ENCODE assay signal across 30 mouse cellular contexts in genomic region chr6:112492656-112493055, GRCm38 (mm10). TPM values are rescaled to one million over a fixed set of nuclear protein-coding genes. Genes with fewer than 3 reads are reported as not detected.
"Had no signal": no experiment of that assay in that cellular context is flagged by ENCODE, and none has a peak within 500 bp of the region (broad histone marks: within the 10 kb centered on the region; RNA-seq: fewer than 3 reads in every experiment).

No protein-coding gene starts in this region.

- H3K4me2 ChIP-seq: heart, embryonic 11.5 days; heart, embryonic 13.5 days; heart, embryonic 15.5 days; hindbrain, embryonic 13.5 days; hindbrain, embryonic 15.5 days; kidney, embryonic 15.5 days; limb, embryonic 12.5 days; liver, embryonic 11.5 days had no signal

- ATAC-seq: hindbrain, postnatal 0 days; intestine, embryonic 16.5 days had no signal

- DNase-seq: gastrocnemius, adult 2 months; gastrocnemius, postnatal 10 days; gastrocnemius, postnatal 25 days; heart, adult 18-20 months; heart, postnatal 14 days; heart, postnatal 36 days; kidney, adult 11 months; kidney, adult 2 months; kidney, adult 9 months; kidney, postnatal 14 days; kidney, postnatal 36 days; layer of hippocampus, adult 9-11 months; layer of hippocampus, postnatal 36 days; liver had no signal

- H3K27ac ChIP-seq: gastrocnemius, adult 2 months; heart, embryonic 13.5 days; heart, embryonic 15.5 days; hindbrain, embryonic 13.5 days; hindbrain, embryonic 15.5 days; hindbrain, postnatal 0 days; kidney, embryonic 15.5 days; kidney, postnatal 0 days; limb, embryonic 10.5 days; limb, embryonic 12.5 days had no signal

- H3K4me3 ChIP-seq: gastrocnemius, adult 2 months; heart, embryonic 13.5 days; heart, embryonic 15.5 days; hindbrain, embryonic 13.5 days; hindbrain, embryonic 15.5 days; kidney, embryonic 15.5 days; limb, embryonic 10.5 days; limb, embryonic 12.5 days had no signal

- H3K36me3 ChIP-seq: heart, embryonic 13.5 days; heart, embryonic 15.5 days; hindbrain, embryonic 13.5 days; hindbrain, embryonic 15.5 days; kidney, embryonic 15.5 days; limb, embryonic 10.5 days; limb, embryonic 12.5 days had no signal

- H3K9me3 ChIP-seq: heart, embryonic 13.5 days; heart, embryonic 15.5 days; hindbrain, embryonic 13.5 days; hindbrain, embryonic 15.5 days; kidney, embryonic 15.5 days; limb, embryonic 10.5 days; limb, embryonic 12.5 days had no signal

- H3K9ac ChIP-seq: heart, embryonic 13.5 days; heart, embryonic 15.5 days; hindbrain, embryonic 13.5 days; hindbrain, embryonic 15.5 days; kidney, embryonic 15.5 days; limb, embryonic 12.5 days had no signal

RNA-seq across cellular contexts. Expression of gene Oxtr, which starts 2.9 kb away (rescaled TPM):
- total RNA-seq: hematopoietic stem cell, adult 5-6 weeks had no signal
- polyA plus RNA-seq: liver, embryonic 11.5 days had no signal

RNA-seq across cellular contexts. Expression of gene Cav3, which starts 33.4 kb away (rescaled TPM):
- total RNA-seq: hematopoietic stem cell, adult 5-6 weeks; hindbrain, postnatal 0 days; left cerebral cortex, adult 18-20 months; left cerebral cortex, postnatal 36 days had no signal
- polyA plus RNA-seq: hindbrain, embryonic 11.5 days had no signal
